Mouse (Mus musculus) left cerebral cortex, adult 2 months (tissue): ENCODE data around the gene Gtf2f1. TPM values are rescaled to one million over a fixed set of nuclear protein-coding genes. Genes with fewer than 3 reads are reported as not detected.

Experiments
- DNase-seq, 2 experiments: peaks; one replicate each; pipeline ENCODE4 v3.0.0; 2021 to 2022; ENCODE audit warnings: low spot score in 2 of 2, mixed read lengths in 1 of 2; ENCODE audit errors: extremely low spot score in 1 of 2
- H3K27ac ChIP-seq: fragments of 200-600 bp; 2 replicates; pipeline ENCODE4 v1.8.1; 2022
- H3K4me3 ChIP-seq: fragments of 200-600 bp; 2 replicates; pipeline ENCODE4 v1.8.1; 2022
- CTCF ChIP-seq: fragments of 200-600 bp; IDR thresholded peaks from 2 replicates; pipeline ENCODE4 v1.8.1; 2022; ENCODE audit warnings: antibody characterized with exemption, mild to moderate bottlenecking, moderate library complexity
- intact Hi-C: fragments of 180-260 bp; cut with DNase I; formaldehyde crosslinking; loops from one replicate; pipeline ENCODE4 v1.15.1; 2025
- total RNA-seq, 2 experiments: library from RNA; stranded (reverse); gene quantifications; 2 replicates each; pipeline ENCODE4 v1.2.3; 2021

The Gtf2f1 gene
- total RNA-seq, 2 experiments from 2014 or later = 61.0 to 61.2 TPM

- no peak; the same call in 1 of the 2 replicates for TF ChIP-seq CTCF
- peak overlapping the region; percentile 48 for H3K4me3 ChIP-seq
- DNase-seq = peak; percentile 98 to 100
- peak overlapping the region; percentile 89 for H3K27ac ChIP-seq
- intact Hi-C loops = loop anchor here (1.0 to 2.0 kb wide), 3 partner anchors 21 to 41 kb away; partner anchors contain the start of genes Clpp, Gm17949 and Gtf2f1
These were observed 20.8 kb upstream of the Gtf2f1 start for GRCm38 (mm10) chr17:57031661-57032420.

- TF ChIP-seq CTCF = no peak
- Histone ChIP-seq H3K27ac (peak within 1 kb of the TSS; percentile 89), H3K4me3 (peak within 1 kb of the TSS; percentile 63)
- DNase-seq = peak; percentile 46 to 55
- intact Hi-C loops = loop anchor here (1.0 kb wide), 1 partner anchor 20 kb away; the partner anchor contains the start of genes Gm17949 and Gtf2f1
These were observed 20.0 kb upstream of the Gtf2f1 start, which contains the start of gene Khsrp for GRCm38 (mm10) chr17:57030931-57031660. Gene Khsrp, minus strand, starts transcription at chr17:57031522.

- no peak for TF ChIP-seq CTCF
- no peak for DNase-seq
- Histone ChIP-seq H3K4me3 (peak overlapping the region; percentile 63), H3K27ac (no peak overlapping the region)
- intact Hi-C loops = no loop called here
These were observed 18.6 kb upstream of the Gtf2f1 start for GRCm38 (mm10) chr17:57029691-57030090.

- Histone ChIP-seq H3K27ac (no peak overlapping the region), H3K4me3 (no peak overlapping the region)
- DNase-seq = no peak
- intact Hi-C loops = no loop called here
- no peak for TF ChIP-seq CTCF
These were observed 16.4 kb upstream of the Gtf2f1 start for GRCm38 (mm10) chr17:57027471-57027870.

- intact Hi-C loops = no loop called here
- Histone ChIP-seq H3K4me3 (no peak overlapping the region), H3K27ac (no peak overlapping the region)
- TF ChIP-seq CTCF = no peak
- no peak for DNase-seq
These were observed 9.9 kb upstream of the Gtf2f1 start for GRCm38 (mm10) chr17:57020960-57021359.

GRCm38 (mm10) chr17:57019693-57020092 is 8.6 kb upstream of the Gtf2f1 start:
- H3K27ac ChIP-seq = no peak overlapping the region
- DNase-seq = no peak
- no peak for TF ChIP-seq CTCF
- no peak overlapping the region for H3K4me3 ChIP-seq
- intact Hi-C loops = no loop called here

GRCm38 (mm10) chr17:57012245-57012795 is 1.2 kb upstream of the Gtf2f1 start:
- peak overlapping the region; percentile 99 for H3K27ac ChIP-seq
- intact Hi-C loops = no loop called here
- TF ChIP-seq CTCF = no peak

GRCm38 (mm10) chr17:57010911-57011235 is 215 bp downstream of the Gtf2f1 start:
- Histone ChIP-seq H3K27ac (peak overlapping the region; percentile 89), H3K4me3 (peak overlapping the region; percentile 82)
- no peak for TF ChIP-seq CTCF
- DNase-seq = no peak
- intact Hi-C loops = loop anchor here (1.0 kb wide), 2 partner anchors 20 to 21 kb away; partner anchors contain the start of genes Clpp and Khsrp

More at GRCm38 (mm10) chr17:57012245-57012795, 1.2 kb upstream of the Gtf2f1 start:
- no peak for DNase-seq
- H3K4me3 ChIP-seq = peak overlapping the region; percentile 82

- no peak overlapping the region for H3K27ac ChIP-seq
- no peak for DNase-seq
- TF ChIP-seq CTCF = peak; percentile 10; the same call in 1 of the 2 replicates
- intact Hi-C loops = no loop called here
- no peak overlapping the region for H3K4me3 ChIP-seq
These were observed 3.8 kb downstream of the Gtf2f1 start for GRCm38 (mm10) chr17:57007137-57007905.

- no peak for DNase-seq
- intact Hi-C loops = loop anchor here (5.0 kb wide), 1 partner anchor 197 kb away; no protein-coding TSS in a partner anchor
- TF ChIP-seq CTCF = no peak
- no peak overlapping the region for H3K27ac ChIP-seq
- no peak overlapping the region for H3K4me3 ChIP-seq
These were observed 7.1 kb downstream of the Gtf2f1 start for GRCm38 (mm10) chr17:57003994-57004393.

GRCm38 (mm10) chr17:57001228-57001627 is 9.9 kb downstream of the Gtf2f1 start:
- intact Hi-C loops = loop anchor here (5.0 kb wide), 1 partner anchor 194 kb away; no protein-coding TSS in a partner anchor
- TF ChIP-seq CTCF = no peak

More at GRCm38 (mm10) chr17:57001228-57001627, 9.9 kb downstream of the Gtf2f1 start:
- no peak for DNase-seq
- H3K4me3 ChIP-seq = no peak overlapping the region
- no peak overlapping the region for H3K27ac ChIP-seq
